Mouse (Mus musculus) small intestine, adult 2 months (tissue): ENCODE data around the gene Selp. TPM values are rescaled to one million over a fixed set of nuclear protein-coding genes. Genes with fewer than 3 reads are reported as not detected.
A peak's percentile ranks its signal among the peaks of the same experiment; 100 is the strongest.

Experiments
- H3K27ac ChIP-seq: fragments of 200-500 bp; 2 replicates; pipeline ENCODE4 v1.5.1; 2012; ENCODE audit warnings: low read depth, low read length, control low read depth, inconsistent platforms; ENCODE audit not compliant: insufficient read depth
- H3K27me3 ChIP-seq: fragments of 200-500 bp; 2 replicates; pipeline ENCODE4 v1.6.1; 2012; ENCODE audit warnings: mild to moderate bottlenecking, moderate library complexity, low read length, inconsistent platforms; ENCODE audit not compliant: control insufficient read depth, insufficient read depth
- H3K36me3 ChIP-seq: fragments of 200-500 bp; 2 replicates; pipeline ENCODE4 v1.6.1; 2012; ENCODE audit warnings: mild to moderate bottlenecking, low read length, control low read depth, inconsistent platforms; ENCODE audit not compliant: control insufficient read depth, insufficient read depth
- H3K4me1 ChIP-seq: fragments of 200-500 bp; 2 replicates; pipeline ENCODE4 v1.6.1; 2012; ENCODE audit warnings: low read length, inconsistent platforms, mixed read lengths; ENCODE audit not compliant: control insufficient read depth, insufficient read depth, insufficient read length
- H3K4me3 ChIP-seq: fragments of 200-500 bp; 2 replicates; pipeline ENCODE4 v1.5.1; 2012; ENCODE audit warnings: low read depth, mild to moderate bottlenecking, control low read depth, inconsistent platforms, low read length, moderate library complexity
- CTCF ChIP-seq: fragments of 200-500 bp; IDR thresholded peaks from 2 replicates; pipeline ENCODE4 v1.5.1; 2012; ENCODE audit warnings: low read depth, mild to moderate bottlenecking, control low read depth, inconsistent platforms, low read length, moderate library complexity, mixed read lengths; ENCODE audit not compliant: insufficient replicate concordance, insufficient read length; ENCODE audit errors: extremely low read depth
- POLR2A ChIP-seq: fragments of 200-500 bp; IDR thresholded peaks from 2 replicates; pipeline ENCODE4 v1.6.1; 2012; ENCODE audit warnings: low read depth, mild to moderate bottlenecking, control low read depth, inconsistent platforms, low read length, moderate library complexity
- WGBS: fragments of 180-500 bp; shearing (Covaris S2); methylation state at CpG from one replicate; pipeline ENCODE4 v1.1.7; 2018; 5-methylcytosine and 5-hydroxymethylcytosine counted together
- polyA plus RNA-seq: library from polyadenylated mRNA; depleted of rRNA; stranded (reverse); fragments of >200 nt; gene quantifications from 2 replicates; pipeline ENCODE4 v1.2.3, GENCODE M21; 2012; rRNA removed

Gene Selp
- polyA plus RNA-seq = 0.63 and 1.0 TPM in 2 replicates

DNA sequence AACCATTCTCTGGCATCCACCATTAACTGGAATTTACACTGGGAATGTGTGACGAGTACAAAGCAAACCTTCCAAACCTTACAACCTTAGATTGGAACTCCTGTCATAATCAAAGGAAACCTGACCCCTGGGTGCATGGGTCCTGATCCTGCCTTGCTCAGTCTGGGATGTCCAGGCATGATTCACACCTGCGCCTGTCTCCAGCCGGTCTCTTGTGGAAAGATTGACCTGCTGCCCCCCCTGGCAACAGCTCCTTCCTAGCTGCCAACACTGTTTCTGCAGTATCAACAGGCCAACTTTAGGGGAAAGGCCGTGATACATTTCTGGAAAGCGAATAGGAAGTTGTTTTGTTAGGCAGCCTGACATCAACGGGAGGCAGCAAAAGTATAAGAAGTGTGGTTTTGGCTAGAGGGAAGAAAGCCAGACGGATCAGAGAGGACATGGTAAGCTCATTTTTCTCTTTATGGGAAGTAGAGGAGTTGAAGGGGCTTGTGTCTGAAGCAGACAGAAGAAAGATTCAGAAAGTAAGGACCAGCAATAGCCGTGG is at the start of gene Selp:
Selp (plus strand) TSS at position 318 of the 547 bp plus-strand sequence.
- H3K27me3 ChIP-seq = no peaks in the 10 kb centered on the region
- TF ChIP-seq CTCF = no peak
- TF ChIP-seq POLR2A = no peak
- WGBS = 76% methylated on average over 8 of the region's 8 CpGs

DNA sequence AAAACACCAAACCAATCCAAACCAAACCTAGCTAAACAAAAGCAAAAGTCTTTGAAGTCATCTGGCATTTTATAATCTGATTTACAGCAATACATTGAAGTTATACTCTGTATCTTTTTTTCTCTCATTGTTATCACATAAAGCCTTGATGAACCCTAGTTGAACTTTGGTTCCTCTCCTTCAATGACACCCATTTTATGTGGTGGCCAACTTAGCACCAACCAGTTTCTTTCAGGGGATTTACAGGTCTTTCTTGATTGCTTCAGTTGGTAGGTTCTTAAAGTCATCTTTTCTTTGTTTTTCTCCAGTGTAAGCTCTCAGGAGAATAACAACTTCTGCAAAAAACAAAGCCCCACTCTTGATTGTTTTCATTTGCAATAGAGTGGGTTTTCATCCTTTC is 45.8 kb upstream of the Selp start:
- no peak overlapping the region for H3K4me3 ChIP-seq
- TF ChIP-seq CTCF (no peak), POLR2A (no peak)
- no peaks in the 10 kb centered on the region for H3K27me3 ChIP-seq
- no peaks in the 10 kb centered on the region for H3K4me1 ChIP-seq
- H3K27ac ChIP-seq = no peak overlapping the region
- no peaks in the 10 kb centered on the region for H3K36me3 ChIP-seq

More for the DNA sequence above, at the start of gene Selp:
- Histone ChIP-seq H3K4me3 (no peak within 1 kb of the TSS), H3K27ac (no peak within 1 kb of the TSS), H3K36me3 (no peaks in the 10 kb centered on the region), H3K4me1 (peaks cover 4% of the 10 kb centered on the region; the same call in 1 of the 2 replicates)

DNA sequence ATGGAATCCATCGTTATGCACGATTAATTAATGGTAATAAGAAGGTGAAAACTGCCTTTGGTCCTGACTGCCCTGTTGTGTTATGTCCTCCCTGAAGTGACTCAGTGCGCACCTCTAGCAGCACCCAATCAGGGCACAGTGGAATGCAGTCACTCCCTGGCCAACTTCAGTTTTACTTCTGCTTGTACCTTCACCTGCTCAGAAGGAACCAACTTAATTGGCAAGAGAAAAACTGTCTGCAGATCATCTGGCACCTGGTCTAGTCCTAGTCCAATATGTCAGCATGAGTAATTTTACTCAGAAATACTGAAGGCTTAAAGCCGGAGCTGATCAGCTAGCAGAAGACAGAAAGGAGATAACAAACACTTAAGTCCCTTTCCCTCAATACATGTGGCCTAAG is 44.6 kb upstream of the Selp start:
- H3K36me3 ChIP-seq = no peaks in the 10 kb centered on the region
- no peaks in the 10 kb centered on the region for H3K27me3 ChIP-seq

DNA sequence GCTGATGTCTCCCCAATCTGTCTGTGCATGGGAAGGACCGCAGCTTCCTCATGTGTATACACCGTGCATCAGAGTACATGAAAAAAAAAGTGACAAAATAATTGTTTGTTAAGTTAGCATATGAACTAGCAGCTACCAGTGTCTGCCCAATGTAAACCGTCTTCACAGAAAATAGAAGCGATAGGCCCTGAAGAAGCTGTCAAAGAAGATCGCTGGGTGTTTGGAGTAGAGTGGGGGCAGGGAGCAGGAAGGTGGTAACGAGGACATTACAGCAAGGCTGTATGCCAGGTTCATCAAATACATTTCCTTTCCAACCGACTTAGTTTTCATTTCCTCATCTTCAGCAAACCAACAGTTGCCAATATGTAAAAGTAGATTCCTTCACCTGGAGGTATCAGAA is 44.0 kb upstream of the Selp start:
- WGBS = 67% methylated on average over 7 of the region's 7 CpGs
- Histone ChIP-seq H3K36me3 (no peaks in the 10 kb centered on the region), H3K4me1 (no peaks in the 10 kb centered on the region), H3K27me3 (no peaks in the 10 kb centered on the region), H3K27ac (no peak overlapping the region; the same call in 1 of the 2 replicates), H3K4me3 (no peak overlapping the region)
- TF ChIP-seq CTCF (no peak), POLR2A (no peak)

More for the DNA sequence above, 44.6 kb upstream of the Selp start:
- TF ChIP-seq CTCF (no peak), POLR2A (no peak)
- H3K4me3 ChIP-seq = no peak overlapping the region
- H3K27ac ChIP-seq = no peak overlapping the region
- H3K4me1 ChIP-seq = no peaks in the 10 kb centered on the region
- 88% methylated on average over 4 of the region's 4 CpGs for WGBS

DNA sequence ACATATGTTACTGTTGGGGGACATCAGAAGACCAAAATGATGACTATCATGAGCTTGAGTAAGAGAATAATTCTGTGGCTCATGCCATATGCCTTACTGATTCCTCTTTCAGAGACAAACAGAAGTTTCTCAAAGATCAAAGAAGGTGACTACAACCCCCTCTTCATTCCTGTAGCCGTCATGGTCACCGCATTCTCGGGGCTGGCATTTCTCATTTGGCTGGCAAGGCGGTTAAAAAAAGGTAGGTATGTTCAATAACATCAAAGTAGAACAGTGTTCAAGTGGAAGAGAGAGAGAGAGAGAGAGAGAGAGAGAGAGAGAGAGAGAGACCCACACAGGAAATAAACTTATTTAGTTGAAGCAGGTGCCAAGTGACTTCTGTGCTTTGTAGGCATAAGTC is 43.1 kb upstream of the Selp start:
- Histone ChIP-seq H3K36me3 (no peaks in the 10 kb centered on the region), H3K4me1 (no peaks in the 10 kb centered on the region), H3K4me3 (no peak overlapping the region), H3K27ac (0 out of 2 replicates have a peak overlapping the region, but pooled peaks have one; percentile 35), H3K27me3 (no peaks in the 10 kb centered on the region)
- 82% methylated on average over 4 of the region's 4 CpGs for WGBS
- TF ChIP-seq POLR2A (no peak), CTCF (no peak)

DNA sequence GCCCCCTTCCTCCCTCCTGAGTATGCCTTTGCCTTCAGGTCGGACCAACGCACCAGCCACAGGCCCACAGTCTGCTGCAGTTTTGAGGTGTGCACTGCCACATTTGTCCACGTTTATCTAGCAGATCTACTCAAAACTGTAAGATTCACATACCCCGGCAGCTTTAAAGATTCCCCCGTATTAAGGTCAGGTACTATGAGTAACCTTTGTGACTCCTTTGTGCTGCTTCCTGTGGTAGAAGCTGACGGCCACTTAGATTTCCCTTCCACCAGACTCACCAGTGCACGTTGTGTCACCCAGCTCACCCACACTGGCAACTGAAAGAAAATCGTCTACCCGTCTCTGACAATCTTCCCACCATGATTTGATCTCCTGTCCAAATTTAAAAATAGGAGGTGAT is 42.0 kb upstream of the Selp start:
- H3K4me3 ChIP-seq = no peak overlapping the region
- H3K4me1 ChIP-seq = no peaks in the 10 kb centered on the region
- no peaks in the 10 kb centered on the region for H3K27me3 ChIP-seq
- H3K27ac ChIP-seq = no peak overlapping the region
- TF ChIP-seq POLR2A (no peak), CTCF (no peak)
- 84% methylated on average over 9 of the region's 9 CpGs for WGBS
- no peaks in the 10 kb centered on the region for H3K36me3 ChIP-seq

DNA sequence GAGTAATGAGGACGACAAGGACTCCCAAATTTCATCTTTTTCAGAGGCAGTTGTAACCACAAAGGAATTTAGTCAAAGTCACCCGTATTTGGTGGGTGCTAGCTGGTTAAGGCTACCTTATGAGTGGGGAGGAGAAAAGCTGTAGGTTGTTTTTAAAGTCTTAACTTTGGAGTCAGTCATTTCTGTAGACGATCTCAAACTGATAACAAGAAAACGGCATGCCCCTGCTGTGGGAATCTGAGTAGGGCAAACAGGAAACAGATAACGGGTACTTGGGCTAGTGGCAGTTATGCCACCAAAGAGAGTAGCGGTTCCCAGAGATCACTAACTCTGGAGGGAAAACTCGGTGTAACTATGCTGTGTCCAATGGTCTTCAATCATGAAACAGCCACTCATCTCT is 41.3 kb upstream of the Selp start:
- 68% methylated on average over 7 of the region's 7 CpGs for WGBS
- H3K4me3 ChIP-seq = no peak overlapping the region
- H3K27me3 ChIP-seq = no peaks in the 10 kb centered on the region
- TF ChIP-seq POLR2A (no peak), CTCF (no peak)
- no peaks in the 10 kb centered on the region for H3K36me3 ChIP-seq
- H3K4me1 ChIP-seq = no peaks in the 10 kb centered on the region
- H3K27ac ChIP-seq = no peak overlapping the region
